Mouse (Mus musculus) skeletal muscle tissue, postnatal 0 days (tissue): ENCODE results near the gene Esam. TPM values are rescaled to one million over a fixed set of nuclear protein-coding genes. Genes with fewer than 3 reads are reported as not detected.

Experiments used
- polyA plus RNA-seq: library from polyadenylated mRNA; unstranded; fragments of >200 nt; fragmentation: Nextera tagmentation; extraction: Ambion mirVana; gene quantifications from 2 replicates; pipeline ENCODE4 v1.2.1, GENCODE M21; 2015

Esam gene
- 51.3 and 58.9 TPM in 2 replicates for polyA plus RNA-seq

GRCm38 (mm10) chr9:37527396-37528224 is at the start of gene Esam:
Gene Esam (plus strand): TSS chr9:37528078.

GRCm38 (mm10) chr9:37488611-37489396 is 39.1 kb upstream of the Esam start, which contains the start of gene Msantd2:
Gene Msantd2 (plus strand): TSS chr9:37489319.

GRCm38 (mm10) chr9:37539170-37540025 is 11.5 kb downstream of the Esam start, which contains the start of gene Vsig2:
Gene Vsig2 (plus strand): TSS chr9:37539255.

GRCm38 (mm10) chr9:37552536-37553293 is 24.8 kb downstream of the Esam start, which contains the start of gene Nrgn:
Gene Nrgn (minus strand): TSS chr9:37552904.

GRCm38 (mm10) chr9:37554838-37555748 is 27.2 kb downstream of the Esam start, which contains the start of gene Siae:
Gene Siae (plus strand): TSS chr9:37555698.

Other genes starting within 250 kb of the Esam start
- gene Ccdc15, start 179.6 kb upstream of the Esam start, polyA plus RNA-seq: 2.3 and 2.4 TPM in 2 replicates
- gene Hepacam, start 160.7 kb upstream of the Esam start, polyA plus RNA-seq: 0.09 and 0.10 TPM in 2 replicates
- 14.9 and 16.8 TPM in 2 replicates for gene Robo4, start 126.2 kb upstream of the Esam start, polyA plus RNA-seq
- not detected in 2 replicates for gene Robo3, start 94.8 kb upstream of the Esam start, polyA plus RNA-seq
- gene Msantd2, start 38.8 kb upstream of the Esam start, polyA plus RNA-seq: 6.5 and 7.9 TPM in 2 replicates
- 1.3 and 2.1 TPM in 2 replicates for gene Vsig2, start 11.2 kb downstream of the Esam start, polyA plus RNA-seq
- 1.1 and 1.5 TPM in 2 replicates for gene Nrgn, start 24.8 kb downstream of the Esam start, polyA plus RNA-seq
- gene Siae, start 27.6 kb downstream of the Esam start, polyA plus RNA-seq: 4.0 and 5.3 TPM in 2 replicates
- gene Spa17, start 85.6 kb downstream of the Esam start, polyA plus RNA-seq: 7.2 and 7.3 TPM in 2 replicates
- 89.1 and 99.7 TPM in 2 replicates for gene Tbrg1, start 129.2 kb downstream of the Esam start, polyA plus RNA-seq
- gene Panx3, start 141.2 kb downstream of the Esam start, polyA plus RNA-seq: 0.58 TPM in 1 of 2 replicates, not detected in the other
- not detected in 2 replicates for gene Olfr160, start 188.2 kb downstream of the Esam start, polyA plus RNA-seq
- not detected in 2 replicates for gene Olfr874, start 217.0 kb downstream of the Esam start, polyA plus RNA-seq
- gene Olfr875, start 243.8 kb downstream of the Esam start, polyA plus RNA-seq: not detected in 2 replicates